Mouse (Mus musculus) liver, adult 2 months (tissue): ENCODE data around the gene Rsph9. TPM values are rescaled to one million over a fixed set of nuclear protein-coding genes. Genes with fewer than 3 reads are reported as not detected.

Source experiments
- DNase-seq: peaks from one replicate; pipeline ENCODE4 v3.0.0-alpha.2; 2011; ENCODE audit warnings: low read depth, low spot score; ENCODE audit errors: extremely low read depth
- H3K27ac ChIP-seq: fragments of 200-500 bp; replicated peaks from 2 replicates; pipeline ENCODE4 v1.5.1; 2012; ENCODE audit warnings: low read depth, mild to moderate bottlenecking, control low read depth, inconsistent platforms, low read length; ENCODE audit not compliant: insufficient read depth
- H3K27me3 ChIP-seq: fragments of 200-500 bp; 2 replicates; pipeline ENCODE4 v1.6.1; 2012; ENCODE audit warnings: mild to moderate bottlenecking, moderate library complexity, low read length, inconsistent platforms; ENCODE audit not compliant: control insufficient read depth, insufficient read depth
- H3K36me3 ChIP-seq: fragments of 200-500 bp; 2 replicates; pipeline ENCODE4 v1.6.1; 2012; ENCODE audit warnings: low read length, inconsistent platforms; ENCODE audit not compliant: control insufficient read depth, insufficient read depth
- H3K4me1 ChIP-seq: fragments of 200-500 bp; 2 replicates; pipeline ENCODE4 v1.6.1; 2011; ENCODE audit warnings: low read length; ENCODE audit not compliant: control insufficient read depth, insufficient read depth
- H3K4me3 ChIP-seq: fragments of 200-500 bp; 2 replicates; pipeline ENCODE4 v1.5.1; 2011; ENCODE audit warnings: low read depth, mild to moderate bottlenecking, control low read depth, low read length, moderate library complexity; ENCODE audit not compliant: insufficient read depth
- H3K79me2 ChIP-seq: fragments of 200-500 bp; 2 replicates; pipeline ENCODE4 v1.6.1; 2012; ENCODE audit warnings: inconsistent platforms, mild to moderate bottlenecking, low read length, moderate library complexity; ENCODE audit not compliant: control insufficient read depth, insufficient read depth
- H3K9ac ChIP-seq: fragments of 200-500 bp; 2 replicates; pipeline ENCODE4 v1.6.1; 2012; ENCODE audit warnings: low read depth, mild to moderate bottlenecking, control low read depth, inconsistent platforms, low read length
- CTCF ChIP-seq: fragments of 200-500 bp; IDR thresholded peaks from 2 replicates; pipeline ENCODE4 v1.5.1; 2011; ENCODE audit warnings: low read depth, low read length, control low read depth
- POLR2A ChIP-seq: fragments of 200-500 bp; IDR thresholded peaks from 2 replicates; pipeline ENCODE4 v1.6.1; 2011; ENCODE audit warnings: low read length, control low read depth; ENCODE audit not compliant: insufficient read depth; ENCODE audit errors: extremely low read depth
- WGBS: fragments of 180-500 bp; shearing (Covaris S2); methylation state at CpG from one replicate; pipeline ENCODE4 v1.1.7; 2018; 5-methylcytosine and 5-hydroxymethylcytosine counted together
- polyA plus RNA-seq: library from polyadenylated mRNA; depleted of rRNA; stranded (reverse); fragments of >200 nt; gene quantifications from 2 replicates; pipeline ENCODE4 v1.2.3, GENCODE M21; 2012
- total RNA-seq: library from RNA; depleted of rRNA; stranded (reverse); fragments of >200 nt; gene quantifications from 2 replicates; pipeline ENCODE4 v1.2.3, GENCODE M21; 2014

Rsph9 gene
- total and polyA plus RNA-seq, 2 experiments, result 0.83 to 0.93 TPM

- no peaks in the 10 kb centered on the region for H3K79me2 ChIP-seq
- H3K4me1 ChIP-seq, result peaks cover 6% of the 10 kb centered on the region; the same call in 1 of the 2 replicates
- 86% methylated on average over 6 of the region's 6 CpGs for WGBS
- peaks cover 12% of the 10 kb centered on the region; the same call in 1 of the 2 replicates for H3K36me3 ChIP-seq
- no peaks in the 10 kb centered on the region for H3K27me3 ChIP-seq
- H3K27ac ChIP-seq, result no peak overlapping the region
- TF ChIP-seq CTCF (no peak), POLR2A (no peak)
- no peak overlapping the region for H3K9ac ChIP-seq
- no peak overlapping the region for H3K4me3 ChIP-seq
- DNase-seq, result no peak
Measured at GRCm38 (mm10) chr17:46126608-46127007, 17.4 kb downstream of the Rsph9 start.

GRCm38 (mm10) chr17:46123953-46124700 is 19.9 kb downstream of the Rsph9 start:
- no peaks in the 10 kb centered on the region for H3K79me2 ChIP-seq
- peaks cover 13% of the 10 kb centered on the region; the same call in 1 of the 2 replicates for H3K36me3 ChIP-seq
- WGBS, result 37% methylated on average over 12 of the region's 12 CpGs
- DNase-seq, result peak; percentile 88
- no peak overlapping the region for H3K4me3 ChIP-seq
- TF ChIP-seq CTCF (peak; percentile 40), POLR2A (no peak)
- peaks cover 6% of the 10 kb centered on the region; the same call in 1 of the 2 replicates for H3K4me1 ChIP-seq
- H3K27ac ChIP-seq, result peak overlapping the region; percentile 79
- no peaks in the 10 kb centered on the region for H3K27me3 ChIP-seq
- H3K9ac ChIP-seq, result peak overlapping the region; percentile 31; the same call in 1 of the 2 replicates

GRCm38 (mm10) chr17:46123285-46123684 is 20.7 kb downstream of the Rsph9 start:
- no peaks in the 10 kb centered on the region; the same call in 1 of the 2 replicates for H3K79me2 ChIP-seq
- DNase-seq, result no peak
- TF ChIP-seq POLR2A, result no peak
- no peak for TF ChIP-seq CTCF
- peaks cover 15% of the 10 kb centered on the region; the same call in 1 of the 2 replicates for H3K36me3 ChIP-seq
- WGBS, result 96% methylated on average over 4 of the region's 4 CpGs
- H3K4me1 ChIP-seq, result peaks cover 6% of the 10 kb centered on the region; the same call in 1 of the 2 replicates
- H3K9ac ChIP-seq, result no peak overlapping the region
- no peak overlapping the region for H3K4me3 ChIP-seq
- no peaks in the 10 kb centered on the region for H3K27me3 ChIP-seq
- peak overlapping the region; percentile 79 for H3K27ac ChIP-seq

- TF ChIP-seq CTCF, result no peak
- TF ChIP-seq POLR2A, result no peak
- Histone ChIP-seq H3K27ac (no peak overlapping the region), H3K4me3 (no peak overlapping the region), H3K36me3 (peaks cover 17% of the 10 kb centered on the region; the same call in 1 of the 2 replicates), H3K27me3 (no peaks in the 10 kb centered on the region), H3K79me2 (no peaks in the 10 kb centered on the region; the same call in 1 of the 2 replicates), H3K9ac (no peak overlapping the region), H3K4me1 (peaks cover 6% of the 10 kb centered on the region; the same call in 1 of the 2 replicates)
- no peak for DNase-seq
- WGBS, result 97% methylated on average over 4 of the region's 4 CpGs
Measured at GRCm38 (mm10) chr17:46122791-46123190, 21.2 kb downstream of the Rsph9 start.

- H3K36me3 ChIP-seq, result peaks cover 8% of the 10 kb centered on the region; the same call in 1 of the 2 replicates
- WGBS, result 94% methylated on average over 10 of the region's 10 CpGs
Measured at GRCm38 (mm10) chr17:46119641-46120040, 24.4 kb downstream of the Rsph9 start.

GRCm38 (mm10) chr17:46118423-46118850 is 25.6 kb downstream of the Rsph9 start:
- Histone ChIP-seq H3K9ac (no peak overlapping the region), H3K36me3 (peaks cover 8% of the 10 kb centered on the region; the same call in 1 of the 2 replicates), H3K79me2 (peaks cover 4% of the 10 kb centered on the region; the same call in 1 of the 2 replicates), H3K4me3 (no peak overlapping the region), H3K27ac (no peak overlapping the region), H3K4me1 (peaks cover under 1% of the 10 kb centered on the region; the same call in 1 of the 2 replicates), H3K27me3 (no peaks in the 10 kb centered on the region)
- TF ChIP-seq POLR2A, result no peak
- TF ChIP-seq CTCF, result no peak
- WGBS, result 82% methylated on average over 4 of the region's 4 CpGs
- DNase-seq, result no peak

More at GRCm38 (mm10) chr17:46119641-46120040, 24.4 kb downstream of the Rsph9 start:
- peaks cover 4% of the 10 kb centered on the region; the same call in 1 of the 2 replicates for H3K4me1 ChIP-seq
- no peak overlapping the region for H3K9ac ChIP-seq
- no peak for TF ChIP-seq CTCF
- no peak for TF ChIP-seq POLR2A
- peaks cover 4% of the 10 kb centered on the region; the same call in 1 of the 2 replicates for H3K79me2 ChIP-seq
- H3K27ac ChIP-seq, result no peak overlapping the region
- no peak overlapping the region for H3K4me3 ChIP-seq
- DNase-seq, result no peak
- H3K27me3 ChIP-seq, result no peaks in the 10 kb centered on the region
